Mouse (Mus musculus): Measurements from ENCODE around the gene Lsamp.

Gene Lsamp

DNA sequence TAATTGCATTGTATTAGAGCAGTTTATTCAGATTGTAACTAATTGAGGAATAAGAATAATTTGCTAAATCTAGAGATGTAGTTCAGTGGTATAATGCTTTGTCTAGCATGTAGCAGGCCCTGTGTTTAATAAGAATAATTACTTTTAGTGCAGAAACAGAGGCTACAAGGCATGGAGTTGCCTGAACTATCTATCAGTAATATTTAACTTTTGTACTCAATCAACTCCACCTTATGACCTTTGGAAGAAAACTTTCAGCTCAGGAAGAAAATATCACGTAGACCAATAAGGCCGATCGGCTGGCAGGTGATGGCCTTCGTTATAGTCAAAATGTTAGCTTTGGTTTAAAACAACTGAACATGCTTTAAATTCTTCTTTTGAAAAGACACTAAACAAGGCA, 946.4 kb downstream of the Lsamp start:
- in situ Hi-C loops (cut with MboI, MseI) = no loop called here

DNA sequence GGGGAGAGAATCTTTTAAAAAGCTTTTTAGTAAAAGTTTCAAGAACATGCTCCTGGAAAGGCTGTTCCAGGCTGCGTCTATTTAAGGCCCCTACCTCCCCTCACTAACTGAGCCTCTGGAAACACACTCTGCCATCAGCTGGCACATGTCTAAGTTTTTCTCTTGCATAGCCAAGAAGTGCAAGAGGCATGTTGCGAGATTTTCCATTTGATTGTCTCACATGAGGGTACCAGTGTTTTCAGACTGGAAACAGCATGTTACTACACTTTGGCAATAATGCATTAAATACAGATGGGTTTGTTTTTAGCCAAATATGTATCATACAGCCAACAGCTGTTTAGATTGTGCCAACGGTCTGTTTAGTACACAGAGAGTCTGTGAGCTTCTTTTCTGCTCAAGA, 958.1 kb downstream of the Lsamp start:
- in situ Hi-C loops (cut with MboI, MseI) = no loop called here

DNA sequence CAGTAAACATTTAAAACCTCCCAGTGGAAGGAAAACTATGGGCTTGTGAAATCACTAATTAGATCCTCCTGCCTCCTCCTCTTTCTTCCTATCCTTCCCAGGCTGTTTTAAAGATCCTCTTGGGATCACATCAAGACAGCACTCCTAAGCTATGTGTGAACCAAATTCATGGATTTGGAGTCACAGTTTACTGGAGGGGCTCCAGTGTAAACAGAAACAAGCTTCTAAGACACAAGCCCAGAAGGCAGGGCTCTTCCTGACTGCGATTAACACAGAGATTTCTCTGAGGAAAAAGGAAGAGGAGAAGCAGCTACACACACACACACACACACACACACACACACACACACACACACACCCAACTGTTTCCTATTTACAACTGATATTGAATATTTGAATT, 961.7 kb downstream of the Lsamp start:
- in situ Hi-C loops (cut with MboI, MseI) = no loop called here

DNA sequence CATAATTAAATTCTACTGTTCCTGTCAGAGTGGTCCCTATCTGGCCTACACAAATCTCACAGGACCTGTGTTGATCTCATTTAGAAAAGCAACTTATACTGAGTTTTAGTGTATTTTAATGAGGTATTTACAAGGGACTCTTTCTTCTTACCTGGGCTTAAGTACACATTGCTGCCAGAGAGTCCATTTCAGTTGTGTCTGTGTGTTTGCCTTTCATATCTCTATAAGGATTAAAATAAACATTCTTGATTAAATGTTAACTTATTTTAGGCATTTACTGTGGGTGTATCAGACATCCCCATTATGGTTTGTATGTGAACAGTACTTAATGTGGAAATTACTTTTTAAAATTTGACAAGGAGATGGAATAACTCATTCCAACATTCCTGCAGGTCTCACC, 963.9 kb downstream of the Lsamp start:
- in situ Hi-C loops (cut with MboI, MseI) = no loop called here

- in situ Hi-C loops (cut with MboI, MseI) = no loop called here
Measured at GRCm38 (mm10) chr16:40959211-40959610, 975.0 kb downstream of the Lsamp start.

GRCm38 (mm10) chr16:40960586-40960985, 976.4 kb downstream of the Lsamp start:
- in situ Hi-C loops (cut with MboI, MseI) = no loop called here

- in situ Hi-C loops (cut with MboI, MseI) = no loop called here
Measured at GRCm38 (mm10) chr16:40968088-40968860, 984.1 kb downstream of the Lsamp start.

GRCm38 (mm10) chr16:40971382-40971781, 987.2 kb downstream of the Lsamp start:
- in situ Hi-C loops (cut with MboI, MseI) = no loop called here

- in situ Hi-C loops (cut with MboI, MseI) = no loop called here
Measured at GRCm38 (mm10) chr16:40974084-40974483, 989.9 kb downstream of the Lsamp start.

- in situ Hi-C loops (cut with MboI, MseI) = no loop called here
Measured at GRCm38 (mm10) chr16:40983026-40983425, 998.9 kb downstream of the Lsamp start.

DNA sequence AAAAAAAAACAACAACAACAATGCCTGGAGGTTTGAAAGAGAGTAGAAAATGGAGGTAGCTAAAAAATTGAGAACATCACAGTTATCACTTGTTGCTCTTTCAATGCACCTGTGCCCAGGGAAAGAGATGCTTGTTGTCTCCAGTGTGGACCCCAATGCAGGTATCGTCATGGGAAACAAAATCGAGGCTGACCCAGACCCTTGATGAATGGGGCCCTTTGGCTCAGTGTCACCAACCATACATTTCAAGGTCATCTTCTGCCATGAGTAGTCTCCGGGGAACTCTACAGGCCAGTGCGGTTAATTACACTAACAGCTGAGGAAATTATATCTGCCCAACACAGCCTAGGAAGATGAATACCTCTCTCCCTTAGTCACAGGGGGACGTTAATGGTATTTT, 1023.4 kb downstream of the Lsamp start:
- in situ Hi-C loops (cut with MboI, MseI) = no loop called here

GRCm38 (mm10) chr16:41034746-41035145, 1050.6 kb downstream of the Lsamp start:
- in situ Hi-C loops (cut with MboI, MseI) = no loop called here

GRCm38 (mm10) chr16:41041686-41042085, 1057.5 kb downstream of the Lsamp start:
- in situ Hi-C loops (cut with MboI, MseI) = no loop called here

DNA sequence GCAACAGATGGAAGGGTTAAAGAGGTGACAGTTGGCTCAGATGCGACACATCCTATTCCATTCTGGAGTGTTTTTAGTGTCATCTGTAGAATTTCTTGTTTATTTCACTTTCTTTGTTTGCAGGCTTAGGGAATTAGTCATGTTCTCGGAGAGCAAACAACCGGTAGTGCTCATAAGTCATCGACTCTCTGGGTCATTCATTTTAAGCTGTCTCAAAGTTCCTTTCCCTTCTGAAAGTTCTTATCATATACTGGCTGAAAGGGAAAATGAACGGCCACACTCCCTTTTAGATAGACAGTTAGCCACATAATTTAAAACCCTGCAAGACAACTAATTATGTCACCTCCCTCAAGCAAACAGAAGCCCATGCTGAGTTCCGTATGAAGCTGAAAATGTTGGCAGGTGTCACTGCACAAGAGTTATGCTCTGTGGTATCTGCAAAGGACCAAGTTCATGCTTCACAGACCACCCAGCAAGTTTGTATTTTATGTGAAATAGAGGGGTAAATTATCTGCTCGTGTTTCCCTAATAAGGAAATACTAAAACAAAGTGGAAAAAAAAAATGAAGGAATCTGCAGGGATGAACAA, 1079.2 kb downstream of the Lsamp start:
- in situ Hi-C loops (cut with MboI, MseI) = no loop called here

GRCm38 (mm10) chr16:41073470-41073869, 1089.3 kb downstream of the Lsamp start:
- in situ Hi-C loops (cut with MboI, MseI) = no loop called here

GRCm38 (mm10) chr16:41088648-41089047, 1104.5 kb downstream of the Lsamp start:
- in situ Hi-C loops (cut with MboI, MseI) = no loop called here

- in situ Hi-C loops (cut with MboI, MseI) = no loop called here
Measured at GRCm38 (mm10) chr16:41090092-41090491, 1105.9 kb downstream of the Lsamp start.

- in situ Hi-C loops (cut with MboI, MseI) = no loop called here
Measured at GRCm38 (mm10) chr16:41091259-41091658, 1107.1 kb downstream of the Lsamp start.

DNA sequence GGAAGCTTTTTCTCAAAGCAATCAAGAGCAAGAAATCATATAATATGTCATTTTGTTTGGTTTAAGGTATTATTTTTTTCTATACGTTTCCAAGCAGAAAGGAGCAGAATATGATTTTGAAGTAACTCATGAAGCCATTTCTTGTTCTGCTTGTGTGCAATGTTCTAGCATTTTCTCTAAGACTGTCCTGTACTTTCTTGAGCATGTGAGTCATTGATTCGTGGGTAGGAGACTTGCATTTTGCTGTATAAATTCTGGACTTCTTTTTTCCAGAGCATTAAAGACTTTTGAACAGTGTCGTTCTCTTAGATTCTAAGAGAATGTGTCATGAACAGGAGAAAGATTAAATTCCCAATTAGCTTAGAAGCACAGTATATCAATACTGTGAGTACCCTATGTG, 1118.6 kb downstream of the Lsamp start:
- in situ Hi-C loops (cut with MboI, MseI) = no loop called here

DNA sequence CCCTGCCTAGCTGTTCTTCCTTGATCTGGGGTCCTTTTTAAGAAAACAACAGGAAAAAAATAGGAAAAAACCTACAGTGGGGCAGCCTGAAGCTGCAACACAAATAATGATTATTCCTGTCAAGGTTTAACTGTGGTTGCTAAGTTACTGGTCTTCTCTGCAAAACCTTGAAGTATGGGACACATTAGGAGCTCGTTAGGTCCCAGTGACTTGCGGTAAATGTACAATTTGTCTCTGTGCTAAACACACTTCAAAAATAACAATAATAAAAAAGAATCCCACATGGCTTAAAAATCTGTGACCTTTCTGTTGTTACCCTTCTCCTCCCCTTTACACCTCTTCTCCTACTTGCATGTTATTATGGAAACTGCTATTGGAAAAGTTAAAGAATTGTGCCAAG, 1140.2 kb downstream of the Lsamp start:
- in situ Hi-C loops (cut with MboI, MseI) = no loop called here

DNA sequence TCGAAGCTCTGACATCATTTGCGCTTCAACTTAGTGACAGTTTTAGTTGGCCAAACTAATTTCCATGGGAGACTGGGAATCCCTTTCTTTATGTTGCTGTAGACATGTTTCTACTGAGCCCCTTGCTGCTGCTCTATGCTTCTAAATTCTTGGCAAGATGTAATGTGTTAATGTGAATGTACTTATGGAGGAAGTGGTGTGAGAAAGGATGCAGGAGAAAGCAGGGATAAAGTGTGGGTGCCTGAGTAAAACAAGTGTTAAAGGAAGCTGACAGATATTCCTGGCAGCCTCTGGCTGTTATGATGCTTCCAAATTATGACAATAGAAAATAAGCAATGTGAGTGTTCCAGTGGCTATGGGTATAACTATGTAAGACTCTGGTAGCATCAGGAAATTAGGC, 1140.9 kb downstream of the Lsamp start:
- in situ Hi-C loops (cut with MboI, MseI) = no loop called here

GRCm38 (mm10) chr16:41131053-41131452, 1146.9 kb downstream of the Lsamp start:
- in situ Hi-C loops (cut with MboI, MseI) = no loop called here

GRCm38 (mm10) chr16:41172839-41173238, 1188.7 kb downstream of the Lsamp start:
- in situ Hi-C loops (cut with MboI, MseI) = no loop called here

DNA sequence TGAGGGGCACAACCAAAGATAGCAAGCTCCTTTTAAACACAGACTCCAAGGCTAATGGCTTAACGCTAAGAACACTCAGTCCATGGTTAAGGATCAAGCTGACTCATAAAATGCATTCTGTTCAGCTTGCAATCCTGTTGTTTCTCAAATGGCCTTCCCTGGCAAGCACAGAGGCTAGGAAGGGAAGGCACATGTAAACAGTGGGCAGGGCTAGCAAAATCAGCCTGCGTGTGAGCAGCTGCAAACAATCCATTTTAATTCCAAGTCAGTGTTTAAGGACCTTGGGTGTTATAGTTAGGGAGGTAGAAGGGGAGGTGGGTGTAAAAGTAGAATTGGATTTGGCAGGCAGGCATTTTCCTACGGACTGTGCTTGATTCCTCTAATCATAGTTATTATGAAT, 1195.4 kb downstream of the Lsamp start:
- in situ Hi-C loops (cut with MboI, MseI) = no loop called here
